24 mouse cellular contexts compared by ENCODE assay signal in the genomic region with DNA sequence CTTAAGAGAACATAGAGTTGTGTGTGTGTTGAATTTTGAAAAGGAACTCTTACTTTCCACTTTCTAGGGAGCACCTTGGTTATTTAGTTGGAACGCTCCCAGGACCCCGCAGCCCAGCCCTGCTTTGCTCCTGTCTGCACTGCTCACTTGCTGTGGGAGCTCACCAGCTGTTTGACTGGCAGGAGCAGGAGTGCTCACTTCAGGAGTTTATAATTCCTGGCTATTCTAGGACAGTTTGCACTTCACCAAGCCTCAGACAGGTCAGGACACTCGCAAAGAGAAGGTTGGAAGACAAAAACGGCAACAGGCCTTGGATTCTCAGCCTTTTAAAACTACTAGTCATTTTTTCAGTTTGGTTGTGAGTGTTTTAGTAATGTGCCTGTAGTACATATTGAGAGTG.
A peak's percentile ranks its signal among the peaks of the same experiment; 100 is the strongest.
DNase-seq lines count a peak whose midpoint lies in the region; ATAC-seq and TF ChIP-seq lines count a peak whose summit lies in the region.
"Had no signal": no experiment of that assay in that cellular context is flagged by ENCODE, and none has a peak within 500 bp of the region (broad histone marks: within the 10 kb centered on the region; RNA-seq: fewer than 3 reads in every experiment).

No protein-coding gene starts in this region.

- peak overlapping the region; percentile 48 for H3K4me2 ChIP-seq in heart, embryonic 16.5 days (ENCODE audit: low read depth, low read length)
- no peak overlapping the region for H3K4me2 ChIP-seq in hindbrain, embryonic 12.5 days (replicated peaks)
- H3K4me2 ChIP-seq: hindbrain, embryonic 15.5 days; liver, embryonic 11.5 days; midbrain, embryonic 11.5 days had no signal

- peak; percentile 52; the same call in 1 of the 2 replicates for ATAC-seq in heart, embryonic 16.5 days (replicated peaks; ENCODE audit: extremely low read depth, insufficient read depth, low FRiP score)
- ATAC-seq in hindbrain, embryonic 12.5 days (ENCODE audit: low FRiP score) = no peak
- ATAC-seq: forebrain, postnatal 0 days; liver, postnatal 0 days; Patski had no signal

- no peaks in the 10 kb centered on the region for H3K27me3 ChIP-seq in heart, embryonic 10.5 days (ENCODE audit: insufficient read depth, poor library complexity, severe bottlenecking)
- H3K27me3 ChIP-seq in heart, embryonic 16.5 days (ENCODE audit: control insufficient read depth, insufficient read depth, low read length) = no peaks in the 10 kb centered on the region
- H3K27me3 ChIP-seq in hindbrain, embryonic 12.5 days = no peaks in the 10 kb centered on the region
- H3K27me3 ChIP-seq in cerebellum, adult 2 months (ENCODE audit: control insufficient read depth, insufficient read depth, low read length) = no peaks in the 10 kb centered on the region
- H3K27me3 ChIP-seq: CH12.LX; hindbrain, embryonic 15.5 days; Patski had no signal

- TF ChIP-seq CTCF in cerebellum, adult 2 months (IDR thresholded peaks at IDR 0.05; ENCODE audit: borderline replicate concordance, insufficient read depth, low read depth, low read length) = no peak

- peaks cover 20% of the 10 kb centered on the region; the same call in 1 of the 2 replicates for H3K4me1 ChIP-seq in heart, embryonic 10.5 days
- H3K4me1 ChIP-seq in heart, embryonic 16.5 days (ENCODE audit: control insufficient read depth, insufficient read depth, low read length) = peaks cover 9% of the 10 kb centered on the region; the same call in 1 of the 2 replicates
- H3K4me1 ChIP-seq in hindbrain, embryonic 12.5 days = no peaks in the 10 kb centered on the region
- H3K4me1 ChIP-seq in cerebellum, adult 2 months (ENCODE audit: control insufficient read depth, insufficient read depth, low read length) = no peaks in the 10 kb centered on the region
- H3K4me1 ChIP-seq: embryonic facial prominence, embryonic 10.5 days had no signal

- DNase-seq in heart, adult 11 months = peak; percentile 91
- no peak for DNase-seq in heart, postnatal 25 days (ENCODE audit: low spot score)
- peak; percentile 36 for DNase-seq in gastrocnemius, postnatal 14 days
- DNase-seq in heart, embryonic 10.5 days (ENCODE audit: low spot score) = no peak
- no peak for DNase-seq in ovary, postnatal 36 days (ENCODE audit: low spot score)
- DNase-seq in cerebellum, adult 2 months = no peak
- DNase-seq: adrenal gland, postnatal 36 days; forebrain, postnatal 0 days; kidney, adult 2 months; kidney, postnatal 14 days; left cerebral cortex, postnatal 4 days; liver, postnatal 0 days; lung, postnatal 14 days; thymus, postnatal 36 days had no signal

- intact Hi-C loops in heart, postnatal 25 days (cut with DNase I) = loop anchor here (5.0 to 10.0 kb wide), 4 partner anchors 287 to 592 kb away; no protein-coding TSS in a partner anchor
- intact Hi-C loops in gastrocnemius, postnatal 14 days (cut with DNase I; ENCODE audit: low total_unique reads) = no loop called here

- no peaks in the 10 kb centered on the region for H3K9me3 ChIP-seq in heart, embryonic 10.5 days
- no peaks in the 10 kb centered on the region for H3K9me3 ChIP-seq in heart, embryonic 16.5 days (replicated peaks; ENCODE audit: control insufficient read depth, low read length)
- no peaks in the 10 kb centered on the region for H3K9me3 ChIP-seq in hindbrain, embryonic 12.5 days (replicated peaks)
- H3K9me3 ChIP-seq: embryonic facial prominence, embryonic 10.5 days; forebrain, embryonic 10.5 days; G1E; hindbrain, embryonic 15.5 days had no signal

- no peaks in the 10 kb centered on the region for H3K36me3 ChIP-seq in heart, embryonic 10.5 days
- no peaks in the 10 kb centered on the region for H3K36me3 ChIP-seq in heart, embryonic 16.5 days (ENCODE audit: control insufficient read depth, insufficient read depth)
- H3K36me3 ChIP-seq in hindbrain, embryonic 12.5 days = no peaks in the 10 kb centered on the region
- H3K36me3 ChIP-seq: embryonic facial prominence, embryonic 10.5 days; forebrain, embryonic 10.5 days; hindbrain, embryonic 15.5 days had no signal

- TF ChIP-seq POLR2A in cerebellum, adult 2 months (IDR thresholded peaks at IDR 0.05; ENCODE audit: borderline replicate concordance, insufficient read depth, low read length) = no peak

- WGBS in heart, embryonic 10.5 days = 53% methylated on average over 4 of the region's 4 CpGs
- 47% methylated on average over 4 of the region's 4 CpGs for WGBS in heart, embryonic 16.5 days
- 77% methylated on average over 4 of the region's 4 CpGs for WGBS in hindbrain, embryonic 12.5 days
- 45% methylated on average over 4 of the region's 4 CpGs for WGBS in cerebellum, adult 2 months

- no peak overlapping the region for H3K4me3 ChIP-seq in heart, embryonic 10.5 days
- H3K4me3 ChIP-seq in heart, embryonic 16.5 days (ENCODE audit: low read length) = peak overlapping the region; percentile 36
- no peak overlapping the region for H3K4me3 ChIP-seq in hindbrain, embryonic 12.5 days
- H3K4me3 ChIP-seq in cerebellum, adult 2 months (replicated peaks; ENCODE audit: insufficient read depth, low read depth, low read length) = no peak overlapping the region
- H3K4me3 ChIP-seq: embryonic facial prominence, embryonic 10.5 days; forebrain, embryonic 10.5 days; hindbrain, embryonic 15.5 days had no signal

- H3K9ac ChIP-seq in heart, embryonic 16.5 days (ENCODE audit: low read length) = peak overlapping the region; percentile 16
- H3K9ac ChIP-seq in hindbrain, embryonic 12.5 days = no peak overlapping the region
- H3K9ac ChIP-seq: forebrain, postnatal 0 days; hindbrain, embryonic 15.5 days; liver, postnatal 0 days had no signal

- H3K27ac ChIP-seq in heart, embryonic 10.5 days = peak overlapping the region; percentile 0; the same call in 1 of the 2 replicates
- peak overlapping the region; percentile 69 for H3K27ac ChIP-seq in heart, embryonic 16.5 days (ENCODE audit: low read length)
- H3K27ac ChIP-seq in hindbrain, embryonic 12.5 days = no peak overlapping the region
- no peak overlapping the region for H3K27ac ChIP-seq in cerebellum, adult 2 months (ENCODE audit: insufficient read depth, low read length)
- H3K27ac ChIP-seq: embryonic facial prominence, embryonic 10.5 days; forebrain, embryonic 10.5 days; hindbrain, embryonic 15.5 days had no signal

Comparison
In these comparisons a context has a peak if more than half of its experiments do, and no peak if none do; other contexts are left out.
1. DNase-seq: peak in heart, adult 11 months (single experiment) and gastrocnemius, postnatal 14 days (single experiment); none in heart, postnatal 25 days (single experiment), heart, embryonic 10.5 days (single experiment), ovary, postnatal 36 days (single experiment) and cerebellum, adult 2 months (0 of 2).
2. H3K27ac ChIP-seq: peak in heart, embryonic 10.5 days (single experiment) and heart, embryonic 16.5 days (single experiment); none in hindbrain, embryonic 12.5 days (single experiment) and cerebellum, adult 2 months (single experiment).